Mouse (Mus musculus) lung, adult 2 months (tissue): ENCODE data around the gene 3110082I17Rik.

ENCODE experiments used
- CTCF ChIP-seq: fragments of 200-500 bp; IDR thresholded peaks from 2 replicates; pipeline ENCODE4 v1.5.1; 2011; ENCODE audit warnings: mild to moderate bottlenecking, low read length, control low read depth; ENCODE audit not compliant: insufficient read depth
- POLR2A ChIP-seq: fragments of 200-500 bp; IDR thresholded peaks from 2 replicates; pipeline ENCODE4 v1.6.1; 2011; ENCODE audit warnings: low read depth, mild to moderate bottlenecking, control low read depth, low read length, borderline replicate concordance; ENCODE audit errors: extremely low read depth

GRCm38 (mm10) chr5:139344687-139345363 is 115.5 kb downstream of the 3110082I17Rik start:
- peak; percentile 87; the same call in 1 of the 2 replicates for TF ChIP-seq POLR2A
- TF ChIP-seq CTCF: no peak
